Mouse (Mus musculus) MEL (cell line): ENCODE measurements around the gene Ttc34.

Source experiments
- CTCF ChIP-seq, 3 experiments: IDR thresholded peaks in 2 of 3; conservative IDR thresholded peaks in 1 of 3; 2 replicates each; pipeline ENCODE4 v1.5.1; 2011 to 2012; ENCODE audit warnings: low read length in 3 of 3, low read depth in 2 of 3, mild to moderate bottlenecking in 2 of 3, improper control_type of control experiment in 1 of 3, inconsistent platforms in 1 of 3, mixed read lengths in 1 of 3, moderate library complexity in 1 of 3; ENCODE audit not compliant: control insufficient read depth in 1 of 3, insufficient read depth in 1 of 3, poor library complexity in 1 of 3, severe bottlenecking in 1 of 3
- POLR2A ChIP-seq, 2 experiments: IDR thresholded peaks; 2 replicates each; pipeline ENCODE4 v1.6.1; 2011 to 2012; ENCODE audit warnings: low read length in 2 of 2, mild to moderate bottlenecking in 2 of 2, control low read depth in 1 of 2, improper control_type of control experiment in 1 of 2, low read depth in 1 of 2, moderate library complexity in 1 of 2; ENCODE audit not compliant: control insufficient read depth in 1 of 2, insufficient read depth in 1 of 2, poor library complexity in 1 of 2
- USF2 ChIP-seq, 2 experiments: IDR thresholded peaks; 2 replicates each; pipeline ENCODE4 v1.6.1; 2011 to 2012; ENCODE audit warnings: improper control_type of control experiment in 2 of 2, low read length in 2 of 2, borderline replicate concordance in 1 of 2, inconsistent platforms in 1 of 2, low read depth in 1 of 2, mild to moderate bottlenecking in 1 of 2; ENCODE audit not compliant: insufficient read depth in 1 of 2
- ZNF384 ChIP-seq: IDR thresholded peaks from 2 replicates; pipeline ENCODE4 v1.6.1; 2012; ENCODE audit warnings: low read depth, mild to moderate bottlenecking, inconsistent platforms, low read length, improper control_type of control experiment

DNA sequence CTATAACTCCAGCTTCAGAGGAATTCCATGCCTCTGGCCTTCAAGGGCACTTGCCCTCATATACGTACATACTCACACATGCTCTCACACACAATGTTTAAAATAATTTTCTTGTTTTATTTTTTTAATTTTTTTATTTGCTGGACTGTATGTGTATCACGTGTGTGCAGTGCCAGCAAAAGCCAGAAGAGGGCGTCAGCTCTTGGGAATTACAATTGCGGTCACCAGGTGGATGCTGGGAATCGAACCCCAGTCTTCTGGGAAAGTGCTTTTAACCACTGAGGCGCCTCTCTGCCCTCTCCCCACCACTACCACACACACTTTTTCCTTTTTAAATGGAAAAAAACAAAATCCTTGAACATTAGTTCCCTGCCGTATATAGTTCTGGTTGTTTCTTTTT lies 19.6 kb downstream of the Ttc34 start:
- TF ChIP-seq CTCF (IDR thresholded peaks at IDR 0.05 in 2 of 3, conservative IDR thresholded peaks at IDR 0.05 in 1 of 3; ENCODE audit: control insufficient read depth in 1 of 3, insufficient read depth in 1 of 3, low read depth in 2 of 3, low read length in 3 of 3, poor library complexity in 1 of 3, severe bottlenecking in 1 of 3) (no peak), POLR2A (IDR thresholded peaks at IDR 0.05; ENCODE audit: control insufficient read depth in 1 of 2, insufficient read depth in 1 of 2, low read depth in 1 of 2, low read length in 2 of 2, poor library complexity in 1 of 2) (no peak), ZNF384 (no peak), USF2 (IDR thresholded peaks at IDR 0.05; ENCODE audit: borderline replicate concordance in 1 of 2, insufficient read depth in 1 of 2, low read depth in 1 of 2, low read length in 2 of 2) (no peak)
